Mouse (Mus musculus): ENCODE results near the gene Slc36a4. TPM values are rescaled to one million over a fixed set of nuclear protein-coding genes. Genes with fewer than 3 reads are reported as not detected.

Gene Slc36a4
- polyA plus RNA-seq (2015; fragmentation: Nextera tagmentation; extraction: Ambion mirVana) = 21.1 and 23.2 TPM in 2 replicates

DNA sequence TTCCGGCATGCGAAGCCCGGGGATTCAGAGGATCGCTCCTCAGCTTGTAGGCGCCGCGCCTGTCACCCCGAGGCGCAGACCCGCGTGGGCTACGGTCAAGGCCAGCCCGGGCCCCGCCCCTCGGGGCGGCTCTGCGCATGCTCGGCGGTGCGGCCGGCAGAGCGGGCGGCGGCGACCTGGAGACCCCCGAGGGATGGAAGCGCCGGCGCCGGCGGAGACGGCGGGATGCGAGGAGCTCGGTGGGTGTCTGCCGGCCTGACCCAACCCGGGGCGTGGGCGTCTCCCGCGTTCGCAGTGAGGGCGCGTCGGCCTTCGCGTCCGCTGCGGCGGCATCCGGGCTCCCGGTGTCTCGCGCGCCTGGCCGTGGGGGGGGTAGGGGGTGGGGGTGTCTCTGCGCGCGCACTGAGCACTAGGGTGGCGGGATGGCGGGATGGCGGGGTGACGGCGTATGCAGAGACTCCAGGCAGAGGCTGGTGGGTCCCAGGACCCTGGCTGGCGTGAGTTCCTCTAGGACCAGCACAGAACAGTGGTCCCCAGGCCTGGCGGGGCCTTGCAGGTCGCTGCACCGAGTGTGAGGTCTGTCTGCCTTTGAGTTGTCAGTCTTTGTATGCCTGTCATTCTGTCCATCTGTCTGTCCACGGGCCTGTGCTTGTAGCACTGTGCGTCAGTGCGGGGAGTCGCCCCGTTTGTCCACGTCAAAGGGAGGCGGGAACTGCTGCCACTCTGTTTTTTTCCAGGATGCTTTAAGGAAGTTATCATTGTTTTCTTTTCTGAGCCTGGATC lies at the start of gene Slc36a4:
Slc36a4 (plus strand) TSS at position 140 of the 783 bp plus-strand sequence.
- peak within 1 kb of the TSS; percentile 88 for H3K27ac ChIP-seq
- peak within 1 kb of the TSS; percentile 86 for H3K9ac ChIP-seq (replicated peaks)
- WGBS = under 1% methylated on average over 74 of the region's 75 CpGs
- peaks cover 31% of the 10 kb centered on the region for H3K4me1 ChIP-seq (replicated peaks)
- H3K4me3 ChIP-seq (replicated peaks) = peak within 1 kb of the TSS; percentile 73
- no peaks in the 10 kb centered on the region for H3K9me3 ChIP-seq
- no peaks in the 10 kb centered on the region for H3K27me3 ChIP-seq
- ATAC-seq = peak; percentile 94
- peak within 1 kb of the TSS; percentile 74 for H3K4me2 ChIP-seq (replicated peaks)
- H3K36me3 ChIP-seq = no peaks in the 10 kb centered on the region

- H3K4me2 ChIP-seq (replicated peaks) = no peak overlapping the region
- H3K36me3 ChIP-seq = no peaks in the 10 kb centered on the region
- no peaks in the 10 kb centered on the region for H3K4me1 ChIP-seq (replicated peaks)
- no peaks in the 10 kb centered on the region for H3K27me3 ChIP-seq
- no peak overlapping the region for H3K4me3 ChIP-seq (replicated peaks)
- H3K9ac ChIP-seq (replicated peaks) = no peak overlapping the region
- no peak overlapping the region for H3K27ac ChIP-seq
- 89% methylated on average over 7 of the region's 7 CpGs for WGBS
- no peak for ATAC-seq
- no peaks in the 10 kb centered on the region for H3K9me3 ChIP-seq
Observed at GRCm38 (mm10) chr9:15664606-15665005, 44.9 kb upstream of the Slc36a4 start.

DNA sequence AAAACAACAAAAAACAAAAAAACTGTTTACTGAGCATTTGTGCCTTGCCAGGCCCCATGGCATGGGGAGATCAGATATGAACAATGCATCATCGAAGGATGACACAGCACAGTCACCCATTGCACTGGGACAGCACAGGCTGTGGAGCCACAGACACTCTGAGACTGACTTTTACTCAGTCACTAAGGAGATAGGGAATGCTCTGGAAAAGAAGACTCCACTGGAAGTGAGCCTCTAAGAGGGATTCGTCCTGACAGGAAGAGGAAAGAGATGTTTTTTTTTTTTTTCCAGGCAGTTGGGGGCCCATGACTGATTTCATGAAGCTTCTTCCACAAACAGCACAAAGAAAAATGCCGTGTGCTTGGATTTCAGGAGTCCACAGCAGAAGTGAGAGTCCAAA lies 40.1 kb upstream of the Slc36a4 start:
- Histone ChIP-seq H3K4me2 (replicated peaks) (no peak overlapping the region), H3K9ac (replicated peaks) (no peak overlapping the region), H3K27me3 (no peaks in the 10 kb centered on the region), H3K4me3 (replicated peaks) (no peak overlapping the region), H3K9me3 (no peaks in the 10 kb centered on the region), H3K27ac (no peak overlapping the region), H3K36me3 (no peaks in the 10 kb centered on the region), H3K4me1 (replicated peaks) (no peaks in the 10 kb centered on the region)
- ATAC-seq = no peak
- WGBS = 65% methylated on average over 3 of the region's 3 CpGs

DNA sequence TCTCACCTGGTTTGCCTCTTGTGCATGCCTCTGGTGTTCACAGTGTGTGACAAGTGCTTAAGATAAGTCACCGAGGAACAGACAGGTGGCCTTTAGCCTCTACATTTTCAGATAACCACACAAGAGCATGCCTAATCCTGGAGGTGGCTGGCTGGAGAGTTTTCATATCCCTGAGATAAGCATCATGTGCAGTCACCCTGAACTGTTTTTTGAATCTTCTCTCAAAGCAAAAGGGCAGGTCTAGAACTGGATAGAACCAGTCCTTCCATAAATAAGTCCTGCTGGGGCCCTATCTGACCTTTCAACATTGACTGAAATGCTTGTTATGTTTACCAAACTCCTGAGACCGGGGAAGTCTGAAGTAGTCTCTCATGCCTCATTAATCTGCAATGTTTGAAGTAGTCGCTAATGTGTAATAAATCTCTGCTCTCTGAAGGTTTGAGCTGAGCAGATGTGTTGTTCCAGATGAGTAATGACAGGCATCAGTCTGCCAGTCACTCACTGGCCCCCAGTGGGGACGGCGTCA lies 39.5 kb upstream of the Slc36a4 start:
- 51% methylated on average over 5 of the region's 5 CpGs for WGBS
- ATAC-seq = peak; percentile 30; the same call in 1 of the 2 replicates
- Histone ChIP-seq H3K9me3 (no peaks in the 10 kb centered on the region), H3K9ac (replicated peaks) (no peak overlapping the region), H3K4me3 (replicated peaks) (no peak overlapping the region), H3K4me1 (replicated peaks) (no peaks in the 10 kb centered on the region), H3K27ac (no peak overlapping the region), H3K4me2 (replicated peaks) (no peak overlapping the region), H3K36me3 (no peaks in the 10 kb centered on the region), H3K27me3 (no peaks in the 10 kb centered on the region)

GRCm38 (mm10) chr9:15672251-15672650 lies 37.3 kb upstream of the Slc36a4 start:
- ATAC-seq = no peak
- Histone ChIP-seq H3K4me3 (replicated peaks) (no peak overlapping the region), H3K9me3 (no peaks in the 10 kb centered on the region), H3K27ac (no peak overlapping the region), H3K27me3 (no peaks in the 10 kb centered on the region), H3K4me2 (replicated peaks) (no peak overlapping the region), H3K4me1 (replicated peaks) (no peaks in the 10 kb centered on the region), H3K36me3 (no peaks in the 10 kb centered on the region), H3K9ac (replicated peaks) (no peak overlapping the region)
- WGBS = 50% methylated on average over 1 of the region's 1 CpGs

- Histone ChIP-seq H3K4me3 (replicated peaks) (no peak overlapping the region), H3K9me3 (no peaks in the 10 kb centered on the region), H3K27ac (no peak overlapping the region), H3K36me3 (no peaks in the 10 kb centered on the region), H3K4me2 (replicated peaks) (no peak overlapping the region), H3K9ac (replicated peaks) (no peak overlapping the region), H3K27me3 (no peaks in the 10 kb centered on the region), H3K4me1 (replicated peaks) (no peaks in the 10 kb centered on the region)
- 49% methylated on average over 2 of the region's 2 CpGs for WGBS
- ATAC-seq = peak; percentile 94
Observed at GRCm38 (mm10) chr9:15681855-15682466, 27.6 kb upstream of the Slc36a4 start.

- Histone ChIP-seq H3K9ac (replicated peaks) (no peak overlapping the region), H3K9me3 (no peaks in the 10 kb centered on the region), H3K4me3 (replicated peaks) (no peak overlapping the region), H3K4me1 (replicated peaks) (no peaks in the 10 kb centered on the region), H3K36me3 (no peaks in the 10 kb centered on the region), H3K27me3 (no peaks in the 10 kb centered on the region), H3K27ac (no peak overlapping the region), H3K4me2 (replicated peaks) (no peak overlapping the region)
- 17% methylated on average over 4 of the region's 4 CpGs for WGBS
- peak; percentile 84 for ATAC-seq
Observed at GRCm38 (mm10) chr9:15685215-15685614, 24.3 kb upstream of the Slc36a4 start.

GRCm38 (mm10) chr9:15687358-15687757 lies 22.2 kb upstream of the Slc36a4 start:
- Histone ChIP-seq H3K27me3 (no peaks in the 10 kb centered on the region), H3K27ac (no peak overlapping the region), H3K4me1 (replicated peaks) (no peaks in the 10 kb centered on the region), H3K9ac (replicated peaks) (no peak overlapping the region), H3K4me2 (replicated peaks) (no peak overlapping the region), H3K9me3 (no peaks in the 10 kb centered on the region), H3K4me3 (replicated peaks) (no peak overlapping the region), H3K36me3 (no peaks in the 10 kb centered on the region)
- 88% methylated on average over 5 of the region's 5 CpGs for WGBS
- ATAC-seq = no peak

- Histone ChIP-seq H3K9ac (replicated peaks) (no peak overlapping the region), H3K36me3 (no peaks in the 10 kb centered on the region), H3K4me2 (replicated peaks) (no peak overlapping the region), H3K4me3 (replicated peaks) (no peak overlapping the region), H3K27ac (no peak overlapping the region), H3K9me3 (no peaks in the 10 kb centered on the region), H3K4me1 (replicated peaks) (no peaks in the 10 kb centered on the region), H3K27me3 (no peaks in the 10 kb centered on the region)
- 83% methylated on average over 4 of the region's 4 CpGs for WGBS
- no peak for ATAC-seq
Observed at GRCm38 (mm10) chr9:15693847-15694246, 15.7 kb upstream of the Slc36a4 start.

DNA sequence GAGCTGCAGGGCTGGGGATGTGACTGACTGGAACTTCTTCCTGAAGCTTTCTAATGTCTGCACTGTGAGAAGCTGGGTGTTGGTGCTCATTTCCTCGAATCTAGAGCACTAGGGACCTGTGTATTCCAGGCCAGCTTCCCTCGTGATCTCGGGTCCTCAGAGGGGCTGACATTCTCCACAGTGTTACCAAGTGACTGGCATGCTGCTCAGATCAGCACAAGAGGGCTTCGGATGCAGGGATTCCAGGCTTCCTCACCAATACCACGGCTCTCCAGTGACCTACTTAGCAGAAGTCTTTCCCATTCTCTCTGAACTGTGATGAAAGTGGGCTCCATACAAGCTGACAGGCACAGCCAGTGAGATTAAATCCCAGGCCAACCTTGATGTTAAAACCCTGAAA lies 14.5 kb upstream of the Slc36a4 start:
- Histone ChIP-seq H3K27ac (no peak overlapping the region), H3K9me3 (no peaks in the 10 kb centered on the region), H3K4me2 (replicated peaks) (no peak overlapping the region), H3K4me3 (replicated peaks) (no peak overlapping the region), H3K36me3 (no peaks in the 10 kb centered on the region), H3K9ac (replicated peaks) (no peak overlapping the region), H3K4me1 (replicated peaks) (no peaks in the 10 kb centered on the region), H3K27me3 (no peaks in the 10 kb centered on the region)
- peak; percentile 30; the same call in 1 of the 2 replicates for ATAC-seq
- 40% methylated on average over 5 of the region's 5 CpGs for WGBS

- Histone ChIP-seq H3K4me1 (replicated peaks) (peaks cover 10% of the 10 kb centered on the region), H3K27me3 (no peaks in the 10 kb centered on the region), H3K9ac (replicated peaks) (no peak overlapping the region), H3K36me3 (no peaks in the 10 kb centered on the region), H3K4me3 (replicated peaks) (no peak overlapping the region), H3K9me3 (no peaks in the 10 kb centered on the region), H3K4me2 (replicated peaks) (no peak overlapping the region), H3K27ac (no peak overlapping the region)
- no peak for ATAC-seq
- WGBS = 80% methylated on average over 10 of the region's 10 CpGs
Observed at GRCm38 (mm10) chr9:15705706-15706105, 3.8 kb upstream of the Slc36a4 start.

GRCm38 (mm10) chr9:15708979-15709598 lies 449 bp upstream of the Slc36a4 start:
- Histone ChIP-seq H3K4me3 (replicated peaks) (peak overlapping the region; percentile 73), H3K4me2 (replicated peaks) (peak overlapping the region; percentile 74), H3K27me3 (no peaks in the 10 kb centered on the region), H3K9me3 (no peaks in the 10 kb centered on the region), H3K9ac (replicated peaks) (peak overlapping the region; percentile 86), H3K36me3 (no peaks in the 10 kb centered on the region), H3K27ac (peak overlapping the region; percentile 88), H3K4me1 (replicated peaks) (peaks cover 31% of the 10 kb centered on the region)
- ATAC-seq = peak; percentile 71
- 16% methylated on average over 14 of the region's 14 CpGs for WGBS
